Mouse (Mus musculus) embryonic facial prominence, embryonic 14.5 days (tissue): ENCODE results near the gene Aqp6. TPM values are rescaled to one million over a fixed set of nuclear protein-coding genes. Genes with fewer than 3 reads are reported as not detected.

ENCODE experiments used
- ATAC-seq: fragments of 200-750 bp; cut with Nextera tagmentation; 2 replicates; pipeline ENCODE4 v1.8.0; 2017; ENCODE audit warnings: low read depth, moderate number of reproducible peaks, moderate TSS enrichment
- DNase-seq: peaks from one replicate; pipeline ENCODE4 v3.0.0-alpha.2; 2015; ENCODE audit warnings: low spot score
- H3K27ac ChIP-seq: fragments of 300-500 bp; sonication (generic); replicated peaks from 2 replicates; pipeline ENCODE4 v1.5.1; 2014; ENCODE audit warnings: low read depth, mild to moderate bottlenecking, low read length, moderate library complexity
- H3K27me3 ChIP-seq: fragments of 300-500 bp; sonication (generic); replicated peaks from 2 replicates; pipeline ENCODE4 v1.6.1; 2014; ENCODE audit warnings: low read length; ENCODE audit not compliant: control insufficient read depth, insufficient read depth
- H3K36me3 ChIP-seq: fragments of 300-500 bp; sonication (generic); 2 replicates; pipeline ENCODE4 v1.6.1; 2014; ENCODE audit warnings: low read length, mixed read lengths; ENCODE audit not compliant: control insufficient read depth, insufficient read depth
- H3K4me1 ChIP-seq: fragments of 300-500 bp; sonication (generic); 2 replicates; pipeline ENCODE4 v1.6.1; 2014; ENCODE audit warnings: antibody characterized with exemption, low read length; ENCODE audit not compliant: control insufficient read depth, insufficient read depth
- H3K4me2 ChIP-seq: fragments of 300-500 bp; sonication (generic); 2 replicates; pipeline ENCODE4 v1.6.1; 2014; ENCODE audit warnings: low read depth, mild to moderate bottlenecking, low read length, moderate library complexity, mixed read lengths
- H3K4me3 ChIP-seq: fragments of 300-500 bp; sonication (generic); 2 replicates; pipeline ENCODE4 v1.5.1; 2014; ENCODE audit warnings: low read depth, mild to moderate bottlenecking, low read length
- H3K9ac ChIP-seq: fragments of 300-500 bp; sonication (generic); 2 replicates; pipeline ENCODE4 v1.6.1; 2014; ENCODE audit warnings: low read depth, mild to moderate bottlenecking, low read length, moderate library complexity, mixed read lengths
- H3K9me3 ChIP-seq: fragments of 300-500 bp; sonication (generic); 2 replicates; pipeline ENCODE4 v1.6.1; 2016; ENCODE audit warnings: low read length; ENCODE audit not compliant: control insufficient read depth
- WGBS: fragments of 180-500 bp; shearing (Covaris S2); extraction: QIAGEN DNeasy Blood & Tissue Kit; methylation state at CpG from one replicate; pipeline ENCODE4 v1.1.7; 2014; 5-methylcytosine and 5-hydroxymethylcytosine counted together
- polyA plus RNA-seq: library from polyadenylated mRNA; unstranded; fragments of >200 nt; fragmentation: Nextera tagmentation; extraction: Ambion mirVana; gene quantifications from 2 replicates; pipeline ENCODE4 v1.2.1, GENCODE M21; 2014

Gene Aqp6
- not detected in 2 replicates for polyA plus RNA-seq

GRCm38 (mm10) chr15:99600986-99601822 is at the start of gene Aqp6:
Gene Aqp6 (plus strand): TSS chr15:99601400.
- no peak within 1 kb of the TSS for H3K4me3 ChIP-seq
- no peak for ATAC-seq
- H3K9ac ChIP-seq = 0 out of 2 replicates have a peak within 1 kb of the TSS, but pooled peaks have one; percentile 14
- H3K4me1 ChIP-seq = no peaks in the 10 kb centered on the region
- 51% methylated on average over 19 of the region's 22 CpGs for WGBS
- H3K36me3 ChIP-seq = no peaks in the 10 kb centered on the region
- peaks cover 50% of the 10 kb centered on the region for H3K27me3 ChIP-seq
- no peak for DNase-seq
- H3K27ac ChIP-seq = no peak within 1 kb of the TSS
- H3K9me3 ChIP-seq = no peaks in the 10 kb centered on the region
- H3K4me2 ChIP-seq = no peak within 1 kb of the TSS

GRCm38 (mm10) chr15:99553767-99554166 is 47.4 kb upstream of the Aqp6 start:
- peaks cover 10% of the 10 kb centered on the region; the same call in 1 of the 2 replicates for H3K4me1 ChIP-seq
- H3K27ac ChIP-seq = 0 out of 2 replicates have a peak overlapping the region, but pooled peaks have one; percentile 15
- H3K36me3 ChIP-seq = no peaks in the 10 kb centered on the region
- no peak overlapping the region for H3K4me2 ChIP-seq
- WGBS = 21% methylated on average over 6 of the region's 6 CpGs
- H3K9me3 ChIP-seq = no peaks in the 10 kb centered on the region
- H3K4me3 ChIP-seq = no peak overlapping the region
- peak; percentile 69 for DNase-seq
- H3K27me3 ChIP-seq = no peaks in the 10 kb centered on the region
- H3K9ac ChIP-seq = no peak overlapping the region
- peak; percentile 60; the same call in 1 of the 2 replicates for ATAC-seq

GRCm38 (mm10) chr15:99558947-99559346 is 42.3 kb upstream of the Aqp6 start:
- Histone ChIP-seq H3K4me1 (peaks cover 6% of the 10 kb centered on the region; the same call in 1 of the 2 replicates), H3K4me3 (no peak overlapping the region), H3K36me3 (no peaks in the 10 kb centered on the region), H3K27me3 (no peaks in the 10 kb centered on the region), H3K9me3 (no peaks in the 10 kb centered on the region), H3K27ac (no peak overlapping the region), H3K9ac (no peak overlapping the region), H3K4me2 (no peak overlapping the region)
- no peak for DNase-seq
- WGBS = 89% methylated on average over 1 of the region's 1 CpGs
- no peak for ATAC-seq

GRCm38 (mm10) chr15:99560246-99560645 is 41.0 kb upstream of the Aqp6 start:
- DNase-seq (no peak), ATAC-seq (no peak)
- Histone ChIP-seq H3K4me1 (no peaks in the 10 kb centered on the region), H3K4me2 (no peak overlapping the region), H3K4me3 (no peak overlapping the region), H3K36me3 (no peaks in the 10 kb centered on the region), H3K9ac (no peak overlapping the region), H3K27me3 (no peaks in the 10 kb centered on the region), H3K27ac (no peak overlapping the region), H3K9me3 (no peaks in the 10 kb centered on the region)
- 80% methylated on average over 10 of the region's 10 CpGs for WGBS

- H3K9me3 ChIP-seq = no peaks in the 10 kb centered on the region
- ATAC-seq (no peak), DNase-seq (no peak)
- H3K9ac ChIP-seq = no peak overlapping the region
- H3K27me3 ChIP-seq = no peaks in the 10 kb centered on the region
- H3K4me3 ChIP-seq = no peak overlapping the region
- H3K4me1 ChIP-seq = no peaks in the 10 kb centered on the region
- no peak overlapping the region for H3K27ac ChIP-seq
- no peaks in the 10 kb centered on the region for H3K36me3 ChIP-seq
- WGBS = 70% methylated on average over 4 of the region's 4 CpGs
- H3K4me2 ChIP-seq = no peak overlapping the region
Observed at GRCm38 (mm10) chr15:99567371-99567770, 33.8 kb upstream of the Aqp6 start.

- no peak overlapping the region for H3K4me3 ChIP-seq
- H3K9me3 ChIP-seq = no peaks in the 10 kb centered on the region
- no peak overlapping the region for H3K27ac ChIP-seq
- H3K4me2 ChIP-seq = no peak overlapping the region
- H3K4me1 ChIP-seq = no peaks in the 10 kb centered on the region
- WGBS = 53% methylated on average over 6 of the region's 6 CpGs
- H3K9ac ChIP-seq = no peak overlapping the region
- DNase-seq (no peak), ATAC-seq (no peak)
- no peaks in the 10 kb centered on the region for H3K36me3 ChIP-seq
- no peaks in the 10 kb centered on the region for H3K27me3 ChIP-seq
Observed at GRCm38 (mm10) chr15:99568682-99569081, 32.5 kb upstream of the Aqp6 start.

GRCm38 (mm10) chr15:99569123-99569522 is 32.1 kb upstream of the Aqp6 start:
- Histone ChIP-seq H3K9ac (no peak overlapping the region), H3K36me3 (no peaks in the 10 kb centered on the region), H3K4me2 (no peak overlapping the region), H3K27ac (no peak overlapping the region), H3K27me3 (no peaks in the 10 kb centered on the region), H3K9me3 (no peaks in the 10 kb centered on the region), H3K4me1 (no peaks in the 10 kb centered on the region), H3K4me3 (no peak overlapping the region)
- ATAC-seq = no peak
- 77% methylated on average over 10 of the region's 10 CpGs for WGBS
- DNase-seq = peak; percentile 10

GRCm38 (mm10) chr15:99578802-99579485 is 22.3 kb upstream of the Aqp6 start, which contains the start of gene Aqp2:
Gene Aqp2 (plus strand): TSS chr15:99579055.
- 81% methylated on average over 26 of the region's 26 CpGs for WGBS
- H3K36me3 ChIP-seq = no peaks in the 10 kb centered on the region
- no peaks in the 10 kb centered on the region for H3K9me3 ChIP-seq
- peaks cover 40% of the 10 kb centered on the region for H3K27me3 ChIP-seq
- no peak within 1 kb of the TSS for H3K4me3 ChIP-seq
- ATAC-seq = no peak
- no peak within 1 kb of the TSS for H3K4me2 ChIP-seq
- H3K27ac ChIP-seq = no peak within 1 kb of the TSS
- no peak for DNase-seq
- no peak within 1 kb of the TSS for H3K9ac ChIP-seq
- H3K4me1 ChIP-seq = peaks cover 3% of the 10 kb centered on the region; the same call in 1 of the 2 replicates
